Mouse (Mus musculus): ENCODE measurements at regions not wholly inside any gene's neighbourhood (a gene's known extent, or its start where the extent isn't known, plus 50 kb on each side); places are given as distances from the start of the nearest gene placed in this dataset.

GRCm38 (mm10) chr1:183792230-183792813 lies 220.8 kb upstream of the Dusp10 start:
- no peaks in the 10 kb centered on the region for H3K79me2 ChIP-seq (replicated peaks; ENCODE audit: control insufficient read depth, insufficient read depth, low read length)
- no peaks in the 10 kb centered on the region for H3K36me3 ChIP-seq (ENCODE audit: control insufficient read depth, insufficient read depth, low read length)
- H3K27ac ChIP-seq, result no peak overlapping the region
- no peaks in the 10 kb centered on the region for H3K4me1 ChIP-seq (ENCODE audit: control insufficient read depth, insufficient read depth, low read length)
- H3K27me3 ChIP-seq (ENCODE audit: control insufficient read depth, insufficient read depth, low read length), result no peaks in the 10 kb centered on the region
- TF ChIP-seq POLR2A (IDR thresholded peaks at IDR 0.05; ENCODE audit: insufficient read depth, low read depth, low read length), result no peak
- no peak for TF ChIP-seq EP300 (IDR thresholded peaks at IDR 0.05; ENCODE audit: insufficient read depth, low read depth, low read length)
- 85% methylated on average over 7 of the region's 7 CpGs for WGBS
- no peak overlapping the region for H3K4me3 ChIP-seq
- intact Hi-C loops (cut with DNase I), result no loop called here
- H3K9ac ChIP-seq (ENCODE audit: low read depth, low read length), result no peak overlapping the region
- DNase-seq, result no peak

GRCm38 (mm10) chr1:183793324-183793723 lies 219.8 kb upstream of the Dusp10 start:
- H3K4me3 ChIP-seq, result no peak overlapping the region
- H3K27me3 ChIP-seq (ENCODE audit: control insufficient read depth, insufficient read depth, low read length), result no peaks in the 10 kb centered on the region
- TF ChIP-seq POLR2A (IDR thresholded peaks at IDR 0.05; ENCODE audit: insufficient read depth, low read depth, low read length) (no peak), EP300 (IDR thresholded peaks at IDR 0.05; ENCODE audit: insufficient read depth, low read depth, low read length) (no peak)
- H3K9ac ChIP-seq (ENCODE audit: low read depth, low read length), result no peak overlapping the region
- H3K4me1 ChIP-seq (ENCODE audit: control insufficient read depth, insufficient read depth, low read length), result no peaks in the 10 kb centered on the region
- no peaks in the 10 kb centered on the region for H3K79me2 ChIP-seq (replicated peaks; ENCODE audit: control insufficient read depth, insufficient read depth, low read length)
- WGBS, result 73% methylated on average over 4 of the region's 4 CpGs
- no peak for DNase-seq
- H3K36me3 ChIP-seq (ENCODE audit: control insufficient read depth, insufficient read depth, low read length), result no peaks in the 10 kb centered on the region
- H3K27ac ChIP-seq, result no peak overlapping the region
- intact Hi-C loops (cut with DNase I), result no loop called here

GRCm38 (mm10) chr1:183793913-183794445 lies 219.1 kb upstream of the Dusp10 start:
- H3K4me1 ChIP-seq (ENCODE audit: control insufficient read depth, insufficient read depth, low read length), result no peaks in the 10 kb centered on the region
- WGBS, result 9% methylated on average over 8 of the region's 8 CpGs
- H3K36me3 ChIP-seq (ENCODE audit: control insufficient read depth, insufficient read depth, low read length), result no peaks in the 10 kb centered on the region
- DNase-seq, result peak in 1 of 2 experiments; percentile 9
- no peak overlapping the region for H3K4me3 ChIP-seq
- H3K79me2 ChIP-seq (replicated peaks; ENCODE audit: control insufficient read depth, insufficient read depth, low read length), result no peaks in the 10 kb centered on the region
- TF ChIP-seq EP300 (IDR thresholded peaks at IDR 0.05; ENCODE audit: insufficient read depth, low read depth, low read length) (no peak), CTCF (IDR thresholded peaks at IDR 0.05) (no peak), POLR2A (IDR thresholded peaks at IDR 0.05; ENCODE audit: insufficient read depth, low read depth, low read length) (no peak)
- intact Hi-C loops (cut with DNase I), result no loop called here
- H3K27me3 ChIP-seq (ENCODE audit: control insufficient read depth, insufficient read depth, low read length), result no peaks in the 10 kb centered on the region
- no peak overlapping the region for H3K9ac ChIP-seq (ENCODE audit: low read depth, low read length)
- no peak overlapping the region for H3K27ac ChIP-seq

- no peaks in the 10 kb centered on the region for H3K27me3 ChIP-seq (ENCODE audit: control insufficient read depth, insufficient read depth, low read length)
- H3K4me1 ChIP-seq (ENCODE audit: control insufficient read depth, insufficient read depth, low read length), result peaks cover 1% of the 10 kb centered on the region; the same call in 1 of the 2 replicates
- DNase-seq, result no peak
- no peaks in the 10 kb centered on the region for H3K79me2 ChIP-seq (replicated peaks; ENCODE audit: control insufficient read depth, insufficient read depth, low read length)
- TF ChIP-seq CTCF (IDR thresholded peaks at IDR 0.05) (no peak), EP300 (IDR thresholded peaks at IDR 0.05; ENCODE audit: insufficient read depth, low read depth, low read length) (no peak), POLR2A (IDR thresholded peaks at IDR 0.05; ENCODE audit: insufficient read depth, low read depth, low read length) (no peak)
- intact Hi-C loops (cut with DNase I), result loop anchor here (10.0 kb wide), 1 partner anchor 602 kb away; no protein-coding TSS in a partner anchor
- no peak overlapping the region for H3K9ac ChIP-seq (ENCODE audit: low read depth, low read length)
- 73% methylated on average over 4 of the region's 4 CpGs for WGBS
- H3K4me3 ChIP-seq, result no peak overlapping the region
- no peaks in the 10 kb centered on the region for H3K36me3 ChIP-seq (ENCODE audit: control insufficient read depth, insufficient read depth, low read length)
- no peak overlapping the region for H3K27ac ChIP-seq
These were observed 210.8 kb upstream of the Dusp10 start for GRCm38 (mm10) chr1:183802351-183802750.

- Histone ChIP-seq H3K4me1 (ENCODE audit: control insufficient read depth, insufficient read depth, low read length) (peaks cover 1% of the 10 kb centered on the region; the same call in 1 of the 2 replicates), H3K79me2 (replicated peaks; ENCODE audit: control insufficient read depth, insufficient read depth, low read length) (no peaks in the 10 kb centered on the region), H3K27ac (no peak overlapping the region), H3K36me3 (ENCODE audit: control insufficient read depth, insufficient read depth, low read length) (no peaks in the 10 kb centered on the region), H3K4me3 (no peak overlapping the region), H3K9ac (ENCODE audit: low read depth, low read length) (no peak overlapping the region), H3K27me3 (ENCODE audit: control insufficient read depth, insufficient read depth, low read length) (no peaks in the 10 kb centered on the region)
- DNase-seq, result peak in 1 of 2 experiments; percentile 19
- intact Hi-C loops (cut with DNase I), result loop anchor here (10.0 kb wide), 1 partner anchor 601 kb away; no protein-coding TSS in a partner anchor
- WGBS, result 65% methylated on average over 5 of the region's 5 CpGs
- TF ChIP-seq CTCF (IDR thresholded peaks at IDR 0.05), result no peak
- TF ChIP-seq EP300 (IDR thresholded peaks at IDR 0.05; ENCODE audit: insufficient read depth, low read depth, low read length), result no peak
- TF ChIP-seq POLR2A (IDR thresholded peaks at IDR 0.05; ENCODE audit: insufficient read depth, low read depth, low read length), result no peak
These were observed 209.7 kb upstream of the Dusp10 start for GRCm38 (mm10) chr1:183803357-183803756.

- Histone ChIP-seq H3K27me3 (ENCODE audit: control insufficient read depth, insufficient read depth, low read length) (no peaks in the 10 kb centered on the region), H3K27ac (no peak overlapping the region), H3K4me3 (no peak overlapping the region), H3K79me2 (replicated peaks; ENCODE audit: control insufficient read depth, insufficient read depth, low read length) (no peaks in the 10 kb centered on the region), H3K9ac (ENCODE audit: low read depth, low read length) (no peak overlapping the region), H3K36me3 (ENCODE audit: control insufficient read depth, insufficient read depth, low read length) (no peaks in the 10 kb centered on the region), H3K4me1 (ENCODE audit: control insufficient read depth, insufficient read depth, low read length) (peaks cover 1% of the 10 kb centered on the region; the same call in 1 of the 2 replicates)
- no peak for DNase-seq
- WGBS, result 26% methylated on average over 1 of the region's 1 CpGs
- intact Hi-C loops (cut with DNase I), result loop anchor here (10.0 kb wide), 1 partner anchor 601 kb away; no protein-coding TSS in a partner anchor
- TF ChIP-seq CTCF (IDR thresholded peaks at IDR 0.05) (no peak), EP300 (IDR thresholded peaks at IDR 0.05; ENCODE audit: insufficient read depth, low read depth, low read length) (no peak), POLR2A (IDR thresholded peaks at IDR 0.05; ENCODE audit: insufficient read depth, low read depth, low read length) (no peak)
These were observed 209.3 kb upstream of the Dusp10 start for GRCm38 (mm10) chr1:183803826-183804225.
